Mouse (Mus musculus): Measurements from ENCODE around the gene Bach1. TPM values are rescaled to one million over a fixed set of nuclear protein-coding genes. Genes with fewer than 3 reads are reported as not detected.

The Bach1 gene
- polyA plus RNA-seq, 1 experiment: 48.0 TPM

DNA sequence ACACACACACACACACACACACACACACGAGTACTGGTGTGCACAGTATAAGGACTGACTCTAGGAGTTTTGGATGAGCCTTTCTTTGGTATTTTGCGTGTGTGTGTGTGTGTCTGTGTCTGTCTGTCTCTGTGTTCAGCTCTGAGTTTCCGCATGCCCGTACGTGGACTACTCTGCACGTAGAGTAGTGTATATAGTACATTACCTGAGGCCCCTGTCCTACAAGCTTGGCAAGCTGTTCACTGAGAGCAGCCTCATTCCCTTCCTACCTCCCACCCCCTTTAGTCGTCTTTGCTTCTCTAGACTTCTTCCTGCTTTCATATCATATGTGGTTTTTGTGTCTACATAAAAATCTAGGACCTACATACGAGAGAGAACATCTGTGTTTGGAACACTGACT, 30.0 kb downstream of the Bach1 start:
- no peak overlapping the region for H3K4me3 ChIP-seq (ENCODE audit: insufficient read depth, low read length)
- H3K4me1 ChIP-seq (ENCODE audit: control insufficient read depth, insufficient read depth, low read length): 0 out of 2 replicates have a peak, but pooled peaks cover 4% of the 10 kb centered on the region
- TF ChIP-seq CTCF (IDR thresholded peaks at IDR 0.05; ENCODE audit: borderline replicate concordance, insufficient read depth, low read length) (no peak), POLR2A (IDR thresholded peaks at IDR 0.05; ENCODE audit: low read depth, low read length) (no peak)

GRCm38 (mm10) chr16:87729469-87729868, 30.7 kb downstream of the Bach1 start:
- TF ChIP-seq CTCF (IDR thresholded peaks at IDR 0.05; ENCODE audit: borderline replicate concordance, insufficient read depth, low read length) (no peak), POLR2A (IDR thresholded peaks at IDR 0.05; ENCODE audit: low read depth, low read length) (no peak)
- H3K4me3 ChIP-seq (ENCODE audit: insufficient read depth, low read length): no peak overlapping the region
- H3K27ac ChIP-seq (ENCODE audit: insufficient read depth, low read length): no peak overlapping the region
- H3K4me1 ChIP-seq (ENCODE audit: control insufficient read depth, insufficient read depth, low read length): 0 out of 2 replicates have a peak, but pooled peaks cover 3% of the 10 kb centered on the region

More for the DNA sequence above, 30.0 kb downstream of the Bach1 start:
- no peak overlapping the region for H3K27ac ChIP-seq (ENCODE audit: insufficient read depth, low read length)

DNA sequence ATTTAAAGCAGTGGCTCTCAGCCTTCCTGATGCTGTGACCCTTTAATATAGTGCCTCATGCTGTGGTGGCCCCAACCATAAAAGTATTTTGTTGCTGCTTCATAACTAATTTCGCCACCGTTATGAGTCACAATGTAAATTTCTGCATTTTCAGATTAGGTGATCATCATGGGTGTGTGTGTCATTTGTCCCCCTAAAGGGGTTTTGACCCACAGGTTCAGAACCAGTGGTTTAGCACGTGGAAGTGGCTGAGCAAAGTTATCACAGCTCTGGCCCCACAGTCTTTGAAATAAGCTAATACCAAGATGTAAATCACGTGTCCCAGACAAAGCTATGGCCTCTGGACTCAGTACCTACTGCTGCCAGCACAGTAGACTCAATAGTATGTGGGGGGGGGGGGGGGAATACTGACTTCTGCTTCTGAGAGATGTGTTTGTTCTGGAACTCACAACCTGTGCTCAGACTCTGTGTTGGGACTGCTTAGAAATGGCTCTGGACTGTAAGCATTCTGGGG, 36.2 kb downstream of the Bach1 start:
- TF ChIP-seq CTCF (IDR thresholded peaks at IDR 0.05; ENCODE audit: borderline replicate concordance, insufficient read depth, low read length) (no peak), POLR2A (IDR thresholded peaks at IDR 0.05; ENCODE audit: low read depth, low read length) (no peak)
- no peaks in the 10 kb centered on the region for H3K4me1 ChIP-seq (ENCODE audit: control insufficient read depth, insufficient read depth, low read length)
- no peak overlapping the region for H3K4me3 ChIP-seq (ENCODE audit: insufficient read depth, low read length)
- H3K27ac ChIP-seq (ENCODE audit: insufficient read depth, low read length): no peak overlapping the region

DNA sequence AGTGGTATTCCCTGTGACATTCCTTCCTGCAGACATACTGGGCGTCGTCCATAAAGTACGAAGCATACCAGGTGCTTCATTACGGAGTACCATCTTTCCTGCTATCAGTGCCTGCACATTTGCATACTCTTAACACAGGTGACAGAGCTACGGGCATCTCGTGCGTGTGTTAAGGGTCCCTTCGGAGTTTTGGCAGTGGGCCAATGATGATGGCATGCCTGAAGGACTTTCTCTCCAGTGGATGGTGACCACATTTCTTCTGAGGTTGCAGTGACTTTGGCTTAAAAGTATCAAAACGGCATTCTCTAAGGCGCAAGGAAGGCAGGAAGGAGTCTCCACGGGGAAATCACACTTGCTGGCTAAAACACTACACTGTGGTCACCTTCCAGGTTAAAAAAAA, 37.4 kb downstream of the Bach1 start:
- H3K27ac ChIP-seq (ENCODE audit: insufficient read depth, low read length): no peak overlapping the region
- no peak overlapping the region for H3K4me3 ChIP-seq (ENCODE audit: insufficient read depth, low read length)
- TF ChIP-seq CTCF (IDR thresholded peaks at IDR 0.05; ENCODE audit: borderline replicate concordance, insufficient read depth, low read length): no peak
- no peak for TF ChIP-seq POLR2A (IDR thresholded peaks at IDR 0.05; ENCODE audit: low read depth, low read length)
- H3K4me1 ChIP-seq (ENCODE audit: control insufficient read depth, insufficient read depth, low read length): no peaks in the 10 kb centered on the region

GRCm38 (mm10) chr16:87737296-87737695, 38.6 kb downstream of the Bach1 start:
- Histone ChIP-seq H3K4me1 (ENCODE audit: control insufficient read depth, insufficient read depth, low read length) (no peaks in the 10 kb centered on the region), H3K27ac (ENCODE audit: insufficient read depth, low read length) (no peak overlapping the region), H3K4me3 (ENCODE audit: insufficient read depth, low read length) (no peak overlapping the region)
- TF ChIP-seq CTCF (IDR thresholded peaks at IDR 0.05; ENCODE audit: borderline replicate concordance, insufficient read depth, low read length) (no peak), POLR2A (IDR thresholded peaks at IDR 0.05; ENCODE audit: low read depth, low read length) (no peak)

DNA sequence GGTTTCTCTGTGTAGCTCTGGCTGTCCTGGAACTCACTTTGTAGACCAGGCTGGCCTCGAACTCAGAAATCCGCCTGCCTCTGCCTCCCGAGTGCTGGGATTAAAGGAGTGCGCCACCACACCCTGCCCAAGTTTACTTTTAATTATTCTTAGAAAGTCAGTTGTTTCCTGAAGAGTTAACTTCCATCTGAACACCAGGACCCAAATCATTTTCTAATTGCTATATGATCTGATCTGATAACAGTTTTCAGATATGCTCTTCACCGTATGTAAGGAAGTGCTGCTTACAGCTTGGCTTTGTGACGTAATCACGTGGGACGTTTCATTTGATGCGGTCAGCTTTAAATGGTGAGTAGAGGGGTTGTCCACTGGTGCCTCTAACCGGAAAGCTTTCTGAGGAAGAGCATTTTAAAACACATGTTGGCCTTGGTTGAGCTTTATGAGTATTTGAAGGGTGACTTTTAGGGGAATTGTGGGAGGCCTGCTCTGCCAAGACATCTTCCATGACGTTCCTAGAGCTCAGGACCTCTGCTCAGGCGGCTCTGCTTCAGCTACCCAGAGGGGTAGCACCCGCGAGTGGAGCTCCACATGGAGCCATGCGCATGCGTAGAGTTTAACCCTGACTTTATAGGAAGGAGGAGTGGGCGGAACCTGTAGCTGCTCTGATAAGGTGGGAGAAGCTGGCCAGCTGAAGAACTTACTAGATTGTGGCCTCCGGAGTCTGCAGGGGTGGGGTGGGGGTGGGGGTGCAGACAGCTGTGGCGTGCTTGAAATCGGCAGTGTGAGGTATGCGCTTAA, 39.3 kb downstream of the Bach1 start:
- TF ChIP-seq CTCF (IDR thresholded peaks at IDR 0.05; ENCODE audit: borderline replicate concordance, insufficient read depth, low read length) (no peak), POLR2A (IDR thresholded peaks at IDR 0.05; ENCODE audit: low read depth, low read length) (no peak)
- no peak overlapping the region for H3K27ac ChIP-seq (ENCODE audit: insufficient read depth, low read length)
- no peak overlapping the region for H3K4me3 ChIP-seq (ENCODE audit: insufficient read depth, low read length)
- no peaks in the 10 kb centered on the region for H3K4me1 ChIP-seq (ENCODE audit: control insufficient read depth, insufficient read depth, low read length)

DNA sequence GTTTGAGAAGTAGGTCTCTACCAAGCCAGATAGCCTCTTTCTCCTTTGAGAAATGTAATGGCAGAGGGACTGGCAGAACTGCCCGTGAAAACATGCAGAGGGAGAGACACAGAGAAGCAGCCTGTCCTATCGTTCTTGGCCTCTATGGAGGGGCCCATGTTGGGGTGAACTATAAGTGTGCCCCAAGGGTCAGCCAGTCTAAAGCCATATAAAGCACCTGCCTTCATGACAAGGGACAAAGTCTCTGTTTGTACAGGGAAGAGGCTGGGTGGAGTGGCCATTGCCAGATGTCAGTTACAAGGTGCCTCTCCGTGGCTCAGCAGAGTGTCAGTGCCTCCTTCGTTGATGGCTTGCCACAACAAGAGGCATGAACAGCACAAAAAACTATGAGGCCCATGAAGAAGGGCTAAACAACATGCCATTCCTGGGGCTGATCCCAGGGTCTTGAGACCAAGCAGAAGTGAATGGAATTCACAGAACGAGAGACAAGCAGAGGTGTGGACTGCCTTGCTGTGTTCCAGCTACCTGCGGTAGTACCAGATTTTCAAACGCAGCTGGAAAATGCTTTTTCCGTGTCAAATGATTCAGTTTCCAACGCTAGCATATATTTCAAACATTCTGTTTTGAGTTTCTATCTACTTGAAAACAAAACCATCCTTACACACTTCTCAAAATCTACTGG, 42.4 kb downstream of the Bach1 start:
- Histone ChIP-seq H3K27ac (ENCODE audit: insufficient read depth, low read length) (no peak overlapping the region), H3K4me3 (ENCODE audit: insufficient read depth, low read length) (no peak overlapping the region), H3K4me1 (ENCODE audit: control insufficient read depth, insufficient read depth, low read length) (peaks cover 5% of the 10 kb centered on the region; the same call in 1 of the 2 replicates)
- TF ChIP-seq POLR2A (IDR thresholded peaks at IDR 0.05; ENCODE audit: low read depth, low read length) (no peak), CTCF (IDR thresholded peaks at IDR 0.05; ENCODE audit: borderline replicate concordance, insufficient read depth, low read length) (no peak)

GRCm38 (mm10) chr16:87743661-87744060, 44.9 kb downstream of the Bach1 start:
- peaks cover 5% of the 10 kb centered on the region; the same call in 1 of the 2 replicates for H3K4me1 ChIP-seq (ENCODE audit: control insufficient read depth, insufficient read depth, low read length)
- H3K4me3 ChIP-seq (ENCODE audit: insufficient read depth, low read length): no peak overlapping the region
- TF ChIP-seq POLR2A (IDR thresholded peaks at IDR 0.05; ENCODE audit: low read depth, low read length): no peak
- no peak for TF ChIP-seq CTCF (IDR thresholded peaks at IDR 0.05; ENCODE audit: borderline replicate concordance, insufficient read depth, low read length)
- no peak overlapping the region for H3K27ac ChIP-seq (ENCODE audit: insufficient read depth, low read length)

DNA sequence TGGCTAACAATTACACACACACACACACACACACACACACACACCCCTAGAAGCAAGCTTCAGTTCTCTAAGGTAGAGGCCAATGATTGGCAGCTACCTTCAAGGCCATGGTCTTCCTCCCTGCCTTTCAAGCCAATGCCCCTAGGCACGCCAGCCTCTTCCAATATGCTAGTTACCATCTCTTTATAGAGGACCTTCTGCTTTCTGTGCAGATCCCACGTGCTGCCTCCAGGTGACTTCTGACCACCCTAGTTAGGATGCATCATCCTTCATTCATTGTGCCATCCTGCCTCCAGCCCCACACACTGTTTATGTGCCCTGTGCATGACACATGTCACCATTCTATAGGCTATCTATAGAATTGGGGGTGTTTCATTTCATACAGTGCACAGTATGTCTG, 45.6 kb downstream of the Bach1 start:
- Histone ChIP-seq H3K27ac (ENCODE audit: insufficient read depth, low read length) (no peak overlapping the region), H3K4me1 (ENCODE audit: control insufficient read depth, insufficient read depth, low read length) (peaks cover 5% of the 10 kb centered on the region; the same call in 1 of the 2 replicates), H3K4me3 (ENCODE audit: insufficient read depth, low read length) (no peak overlapping the region)
- TF ChIP-seq POLR2A (IDR thresholded peaks at IDR 0.05; ENCODE audit: low read depth, low read length) (no peak), CTCF (IDR thresholded peaks at IDR 0.05; ENCODE audit: borderline replicate concordance, insufficient read depth, low read length) (no peak)
